Mouse (Mus musculus) ES-CJ7 (cell line): ENCODE data around the gene St8sia1.

Experiments
- DNase-seq: peaks from one replicate; pipeline ENCODE4 v3.0.0; 2011; ENCODE audit warnings: low read depth, low spot score

The St8sia1 gene

DNA sequence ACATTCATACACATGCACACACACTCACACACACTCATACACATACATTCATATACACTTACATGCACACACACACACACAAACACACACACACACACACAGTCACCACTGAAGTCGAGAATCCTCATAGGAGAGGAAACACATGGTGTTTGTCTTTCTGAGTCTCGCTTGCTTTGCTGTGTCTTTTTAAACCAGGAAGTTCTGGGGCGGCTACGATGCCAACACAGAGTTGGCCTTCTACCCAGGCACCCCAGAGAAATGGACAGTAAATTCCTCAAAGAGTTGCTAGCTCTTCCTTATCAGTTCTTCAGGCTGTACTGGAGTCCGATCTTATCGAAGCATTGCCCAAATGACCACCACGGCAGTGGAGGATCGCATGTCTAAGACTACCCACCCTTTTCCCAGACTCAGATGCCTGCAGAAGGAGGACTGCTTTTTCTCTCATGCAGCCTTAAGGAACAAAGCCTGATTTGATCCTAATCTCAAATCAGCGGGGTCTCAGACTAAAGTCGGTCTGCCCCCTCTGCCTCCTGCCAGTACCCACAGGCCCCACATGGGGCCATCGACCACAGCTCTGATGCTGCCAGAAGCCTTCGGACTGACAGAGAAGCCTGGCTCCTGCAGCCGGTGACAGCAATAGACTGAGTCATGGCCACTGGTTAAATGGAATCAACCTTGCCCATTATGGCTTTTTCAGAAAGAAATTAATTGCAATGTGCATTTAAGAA is 171.8 kb downstream of the St8sia1 start:
- no peak for DNase-seq

DNA sequence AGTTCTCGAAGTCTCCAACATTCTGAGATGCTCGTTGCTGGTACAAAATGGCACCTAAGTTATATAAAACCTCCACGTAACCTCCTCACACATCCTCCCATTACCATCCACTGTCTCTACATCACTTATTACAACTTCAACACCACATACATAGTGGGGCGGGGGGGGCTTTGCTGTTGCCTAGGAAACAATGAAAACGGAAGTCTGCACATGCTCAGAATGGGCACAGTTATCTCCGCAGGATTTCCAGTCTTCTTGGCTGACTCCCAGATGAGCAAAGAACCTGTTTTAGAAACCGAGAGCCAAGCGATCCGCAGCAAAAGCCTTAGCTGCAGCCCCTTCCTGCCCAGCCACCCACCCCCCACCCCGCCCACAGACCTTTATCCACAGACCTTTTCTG is 174.5 kb downstream of the St8sia1 start:
- DNase-seq = no peak

DNA sequence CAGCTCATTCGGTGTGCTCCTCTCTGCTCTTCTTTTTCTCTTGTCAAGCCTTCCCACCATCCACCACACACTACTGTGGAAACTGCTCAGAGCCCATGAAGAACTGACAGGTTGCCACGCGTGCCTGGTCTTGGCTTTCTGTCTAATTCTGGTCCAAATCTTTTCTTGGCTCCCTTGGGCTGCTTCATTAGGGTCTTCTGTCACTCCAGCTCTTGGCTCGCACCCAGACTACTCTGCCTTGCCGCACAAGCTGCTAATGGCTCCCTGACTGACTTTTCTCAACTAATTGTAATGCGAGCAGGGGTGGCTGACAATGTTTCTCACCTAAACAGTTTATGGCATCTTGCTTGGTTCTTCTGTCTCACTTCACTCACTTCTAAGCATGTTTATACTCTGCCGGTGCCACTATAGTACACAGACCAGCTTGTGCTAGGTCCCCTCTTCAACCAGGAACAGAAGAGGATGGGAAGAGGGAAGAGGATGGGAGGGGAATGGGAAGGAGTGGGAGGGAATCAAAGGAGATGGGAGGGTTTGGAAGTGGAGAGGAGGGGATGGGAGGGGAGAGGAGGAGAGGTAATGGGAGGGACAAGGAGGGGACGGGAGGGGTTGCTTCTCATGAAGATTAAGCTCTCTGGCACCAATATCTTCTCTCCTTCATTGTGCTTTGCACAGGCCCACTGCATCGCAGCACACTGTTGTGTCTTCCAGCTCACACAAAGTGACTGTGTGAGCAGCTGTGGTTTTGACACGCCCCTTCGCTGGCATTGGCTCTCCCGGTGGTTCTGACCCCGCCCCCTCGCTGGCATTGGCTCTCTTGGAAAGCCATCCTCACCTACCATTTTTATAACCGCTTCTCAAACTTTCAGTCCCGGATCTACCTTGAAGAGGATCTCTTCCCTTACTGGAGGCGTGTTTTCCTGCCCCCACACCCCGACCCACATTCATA is 175.9 kb downstream of the St8sia1 start:
- DNase-seq = peak; percentile 82

DNA sequence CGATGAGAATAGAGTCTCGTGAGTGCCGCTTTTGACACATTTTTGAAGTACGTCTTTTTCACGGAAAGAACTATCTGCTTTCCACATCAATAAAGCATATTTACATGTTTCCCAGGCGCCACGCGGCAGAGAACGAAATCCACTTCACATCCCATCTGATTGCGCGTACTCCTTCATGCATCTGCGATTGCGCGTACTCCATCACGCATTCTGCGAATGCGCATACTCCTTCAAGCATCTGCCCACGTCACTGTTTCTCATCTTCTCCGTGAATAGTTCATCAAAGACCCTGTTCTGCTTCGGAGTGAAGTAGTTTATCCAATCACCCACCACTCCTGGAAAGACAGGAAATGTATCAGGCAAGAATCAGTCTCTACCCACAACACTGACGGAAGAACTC is 178.1 kb downstream of the St8sia1 start:
- no peak for DNase-seq

DNA sequence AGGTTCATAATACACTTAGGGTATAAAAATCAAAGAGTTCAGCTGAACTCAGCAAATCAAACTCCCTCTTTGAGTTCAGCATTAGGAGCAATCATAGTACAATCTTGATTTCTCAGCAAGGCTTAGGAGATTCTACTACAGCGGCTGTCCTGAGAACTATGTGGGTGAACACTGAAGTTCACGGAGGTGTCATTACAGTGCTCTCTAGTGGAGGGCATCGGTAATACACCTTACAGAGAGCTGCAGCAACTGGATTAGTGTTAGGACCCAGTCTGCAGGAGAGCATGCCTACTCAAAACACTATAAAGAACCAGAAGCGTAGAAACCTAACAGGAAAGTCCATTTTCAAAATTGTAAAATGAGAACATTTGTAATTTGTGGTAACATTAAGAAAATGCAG is 178.9 kb downstream of the St8sia1 start:
- DNase-seq = peak; percentile 90

DNA sequence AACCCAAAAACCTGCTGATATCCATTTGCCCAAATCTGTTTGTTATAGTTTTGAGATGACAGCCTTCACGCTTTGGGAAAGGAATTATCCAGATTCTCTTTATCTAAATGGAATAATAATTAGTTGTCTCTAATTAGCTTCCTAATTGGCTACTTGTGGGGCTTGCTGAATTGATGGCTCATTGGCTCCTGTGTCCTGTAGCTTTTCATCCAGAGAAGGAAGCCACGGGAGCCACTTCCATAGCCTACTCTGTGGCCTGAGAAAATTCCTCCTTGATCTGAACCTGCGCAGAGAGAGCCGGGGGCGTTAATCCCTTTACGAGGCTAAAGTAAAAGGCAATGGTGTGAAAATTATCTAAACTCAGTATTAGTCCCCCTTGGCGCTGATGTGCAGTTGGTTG is 183.0 kb downstream of the St8sia1 start:
- no peak for DNase-seq

DNA sequence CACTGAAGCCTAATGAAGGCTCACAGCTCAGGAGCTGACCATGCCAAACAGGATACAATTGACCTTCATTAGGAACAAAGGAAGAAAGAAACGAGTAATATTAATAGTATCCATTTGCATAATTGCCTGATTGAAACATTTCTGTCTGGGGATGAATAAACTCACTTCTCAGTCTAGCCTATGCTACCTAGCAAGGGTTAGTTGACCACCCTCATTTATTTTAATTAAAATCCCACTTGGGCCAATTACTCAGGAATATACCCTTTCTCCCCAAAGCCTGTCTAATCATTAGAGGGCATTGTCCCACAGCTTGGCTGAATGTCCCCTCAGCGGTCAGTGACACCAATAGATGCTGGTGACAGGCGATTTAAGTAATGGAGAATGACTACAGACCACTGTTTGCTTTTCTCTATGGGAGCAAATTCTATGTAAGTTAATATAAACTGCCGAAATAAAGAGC is 183.6 kb downstream of the St8sia1 start:
- no peak for DNase-seq

DNA sequence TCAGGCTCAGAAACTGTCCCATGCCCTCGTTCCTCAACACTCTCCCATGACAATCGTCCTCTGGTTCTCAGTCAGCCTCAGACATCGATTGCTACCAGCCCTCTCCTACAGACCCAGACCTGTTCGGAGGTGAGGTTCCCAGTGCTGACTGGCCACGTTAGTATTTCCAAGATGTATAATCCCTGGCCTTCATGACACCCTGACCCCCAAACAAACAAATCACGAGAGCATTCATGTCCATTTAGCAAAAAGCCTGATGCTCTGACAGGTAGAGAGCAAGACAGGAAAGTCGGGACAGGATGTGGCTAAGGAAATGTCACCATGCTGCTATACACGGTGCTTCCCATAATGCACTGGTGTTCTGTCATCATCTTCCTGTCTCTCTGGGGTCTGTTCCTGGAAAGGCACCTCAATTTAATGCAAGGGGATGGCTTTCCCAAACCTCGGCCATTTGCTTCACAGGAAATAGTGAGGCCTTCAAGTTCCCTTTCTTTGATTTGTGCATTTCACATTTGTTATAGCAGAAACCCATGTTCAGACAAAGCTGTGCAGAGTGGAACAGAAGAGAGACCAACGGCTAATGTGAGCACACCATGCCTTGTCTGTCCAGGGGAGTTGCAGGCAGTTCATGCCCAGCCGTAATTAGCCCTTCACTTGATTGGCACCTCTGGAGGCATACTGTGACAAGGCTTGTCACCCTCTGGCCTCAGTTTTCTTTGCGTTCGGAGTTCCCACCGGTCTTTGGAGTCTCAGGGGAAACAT is 184.3 kb downstream of the St8sia1 start:
- DNase-seq = no peak

DNA sequence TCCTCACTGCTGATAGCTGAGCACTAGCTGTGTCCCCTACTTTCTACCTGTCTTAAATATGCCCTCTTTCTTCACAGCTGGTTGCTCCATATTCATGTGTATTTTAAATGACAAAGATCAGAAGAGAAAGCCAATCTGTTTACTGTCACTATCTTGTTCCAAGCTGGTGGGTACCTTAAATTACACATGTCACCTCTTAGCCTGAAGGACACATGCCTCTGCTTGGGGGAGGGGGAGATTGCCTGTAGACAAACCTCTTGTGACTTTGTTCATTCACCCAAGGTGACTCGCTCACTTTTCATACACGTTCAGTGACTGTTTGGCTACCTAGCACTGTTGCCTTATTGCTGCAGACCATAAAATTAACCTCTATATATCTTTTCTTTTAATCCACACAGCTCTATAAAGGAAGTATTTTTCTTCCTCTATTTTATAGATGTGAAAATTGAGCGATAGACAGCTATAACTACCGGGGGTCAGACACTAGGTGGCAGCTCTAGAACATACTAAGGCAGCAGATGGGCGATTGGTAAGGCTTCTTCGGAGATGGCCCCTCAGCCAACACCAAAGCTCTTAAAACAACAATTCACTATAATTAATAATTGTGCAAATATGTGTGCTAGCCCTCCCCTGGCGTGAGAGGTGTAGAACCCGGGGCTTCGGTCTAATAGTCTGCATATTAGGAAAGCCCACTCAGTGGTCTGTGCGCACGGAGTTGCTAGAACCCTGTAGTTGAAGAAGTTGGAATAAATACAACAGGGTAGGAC is 185.0 kb downstream of the St8sia1 start:
- DNase-seq = peak; percentile 60

DNA sequence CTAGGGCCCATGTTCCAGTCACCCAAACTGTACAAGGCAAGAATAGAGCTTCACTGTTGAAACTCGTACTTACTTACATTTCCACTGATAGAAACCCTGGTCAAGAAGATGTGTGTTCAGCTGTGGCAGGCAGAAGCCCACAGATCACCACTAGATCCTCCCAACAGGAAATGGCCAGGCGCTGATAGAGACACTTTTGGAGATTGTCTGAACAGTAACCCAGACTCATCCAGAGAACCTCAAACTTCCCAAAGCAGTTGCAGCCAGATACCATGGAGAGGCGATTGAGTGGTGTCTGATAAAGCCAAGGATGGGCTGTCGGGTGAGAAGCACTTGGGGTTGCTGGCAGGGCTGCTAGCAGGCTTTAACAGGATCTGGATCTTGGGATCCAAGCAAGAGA is 187.3 kb downstream of the St8sia1 start:
- no peak for DNase-seq

DNA sequence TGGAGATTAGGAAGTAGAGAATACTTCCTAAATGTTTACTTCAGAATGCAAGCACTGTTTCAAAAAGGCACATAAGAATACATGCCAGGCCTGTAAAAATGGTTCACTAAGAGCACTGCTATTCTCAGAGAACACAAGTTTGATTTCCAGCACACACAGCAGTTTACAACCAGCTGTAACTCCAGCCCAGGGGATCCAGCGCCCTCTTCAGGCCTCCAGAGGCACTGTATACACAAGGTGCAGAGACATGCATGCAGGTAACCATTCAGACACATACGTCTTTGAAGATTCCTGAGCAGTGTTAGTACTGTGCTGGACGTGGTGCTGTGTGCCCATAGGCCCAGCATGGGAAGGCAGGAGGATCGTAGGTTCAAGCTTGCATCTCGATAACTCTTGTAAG is 190.7 kb downstream of the St8sia1 start:
- DNase-seq = peak; percentile 52

DNA sequence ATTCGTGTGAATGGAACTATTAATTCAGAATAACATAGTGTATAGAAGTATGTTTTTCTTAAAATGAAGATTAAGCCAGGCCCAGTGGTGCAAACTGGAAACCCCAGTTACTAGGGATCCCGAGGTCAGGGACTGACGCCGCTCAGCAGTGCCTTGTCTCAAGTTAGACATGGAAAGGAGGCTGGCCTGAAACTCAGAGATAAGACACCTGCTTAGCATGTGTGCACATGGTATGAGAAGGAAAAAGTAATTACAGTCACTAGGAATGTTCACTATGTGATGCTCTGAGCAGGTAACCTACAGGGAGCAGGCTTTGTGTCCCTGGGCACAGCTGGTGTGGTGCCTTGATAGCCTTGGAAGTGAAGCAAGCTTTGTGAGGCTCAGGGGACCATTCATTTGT is 192.6 kb downstream of the St8sia1 start:
- no peak for DNase-seq
